In genomic region chr11:101316501-101316917, GRCm38 (mm10) we compare ENCODE assay signal across 8 mouse cellular contexts. TPM values are rescaled to one million over a fixed set of nuclear protein-coding genes. Genes with fewer than 3 reads are reported as not detected.
DNase-seq lines count a peak whose midpoint lies in the region; ATAC-seq lines count a peak whose summit lies in the region.

No protein-coding gene starts in this region.

- no peaks in the 10 kb centered on the region for H3K27me3 ChIP-seq in hindbrain, embryonic 10.5 days (ENCODE audit: insufficient read depth, poor library complexity, severe bottlenecking)
- no peaks in the 10 kb centered on the region for H3K27me3 ChIP-seq in liver, embryonic 13.5 days

- H3K4me1 ChIP-seq in hindbrain, embryonic 10.5 days (replicated peaks), result peaks cover 17% of the 10 kb centered on the region
- peaks cover 52% of the 10 kb centered on the region for H3K4me1 ChIP-seq in liver, embryonic 13.5 days (replicated peaks)

- no peaks in the 10 kb centered on the region for H3K9me3 ChIP-seq in hindbrain, embryonic 10.5 days
- no peaks in the 10 kb centered on the region for H3K9me3 ChIP-seq in liver, embryonic 13.5 days (replicated peaks)

- DNase-seq in adrenal gland, postnatal 14 days, result peak; percentile 74
- no peak for DNase-seq in adrenal gland, adult 8-10 months
- DNase-seq in urinary bladder, postnatal 25 days (ENCODE audit: low spot score), result peak; percentile 19
- no peak for DNase-seq in urinary bladder, adult 2 months (ENCODE audit: low spot score)
- DNase-seq in hindbrain, embryonic 10.5 days (ENCODE audit: low spot score), result no peak
- peak; percentile 65 for DNase-seq in liver, embryonic 13.5 days
- DNase-seq in B cell, adult 2 months, result no peak

- ATAC-seq in liver, embryonic 13.5 days (ENCODE audit: low read depth), result peak; percentile 62
- ATAC-seq in neutrophil, adult 5-6 weeks (ENCODE audit: extremely low read depth, insufficient number of reproducible peaks, low FRiP score, poor library complexity, severe bottlenecking), result 0 out of 2 replicates have a peak, but pooled peaks have one; percentile 5

- peak overlapping the region; percentile 90 for H3K27ac ChIP-seq in hindbrain, embryonic 10.5 days
- peak overlapping the region; percentile 96 for H3K27ac ChIP-seq in liver, embryonic 13.5 days

- peak overlapping the region; percentile 99 for H3K9ac ChIP-seq in liver, embryonic 13.5 days

- peaks cover 39% of the 10 kb centered on the region for H3K36me3 ChIP-seq in hindbrain, embryonic 10.5 days
- peaks cover 41% of the 10 kb centered on the region for H3K36me3 ChIP-seq in liver, embryonic 13.5 days

- under 1% methylated on average over 17 of the region's 17 CpGs for WGBS in hindbrain, embryonic 10.5 days
- under 1% methylated on average over 17 of the region's 17 CpGs for WGBS in liver, embryonic 13.5 days (ENCODE audit: insufficient replicate concordance)

- peak overlapping the region; percentile 72 for H3K4me2 ChIP-seq in liver, embryonic 13.5 days

- peak overlapping the region; percentile 94 for H3K4me3 ChIP-seq in hindbrain, embryonic 10.5 days
- peak overlapping the region; percentile 98 for H3K4me3 ChIP-seq in liver, embryonic 13.5 days (replicated peaks)

RNA-seq across cellular contexts. Expression of gene Psme3, which starts 0.5 kb away (rescaled TPM):
- 148 and 152 TPM in 2 replicates for total RNA-seq in adrenal gland, postnatal 14 days (2021)
- total RNA-seq in adrenal gland, adult 8-10 months (2022), result 100 to 1,000 TPM; 120 to 143 (median 125) TPM
- polyA plus RNA-seq in urinary bladder, adult 2 months (2012; rRNA removed), result 60.6 and 68.7 TPM in 2 replicates
- 166 and 190 TPM in 2 replicates for polyA plus RNA-seq in hindbrain, embryonic 10.5 days (2016; fragmentation: Nextera tagmentation; extraction: Ambion mirVana)
- polyA plus RNA-seq in liver, embryonic 13.5 days (2015; fragmentation: Nextera tagmentation; extraction: Ambion mirVana), result 198 and 239 TPM in 2 replicates
- 75.9 and 97.2 TPM in 2 replicates for total RNA-seq in neutrophil, adult 5-6 weeks (2017)

RNA-seq across cellular contexts. Expression of gene Aoc2, which starts 8.4 kb away (rescaled TPM):
- total RNA-seq in adrenal gland, postnatal 14 days (2021), result 7.3 and 10.2 TPM in 2 replicates
- total RNA-seq in adrenal gland, adult 8-10 months (2022), result 1 to 10 TPM; 4.9 to 10.0 (median 6.8) TPM
- polyA plus RNA-seq in urinary bladder, adult 2 months (2012; rRNA removed), result 3.8 and 4.8 TPM in 2 replicates
- polyA plus RNA-seq in hindbrain, embryonic 10.5 days (2016; fragmentation: Nextera tagmentation; extraction: Ambion mirVana), result 1.5 and 2.1 TPM in 2 replicates
- polyA plus RNA-seq in liver, embryonic 13.5 days (2015; fragmentation: Nextera tagmentation; extraction: Ambion mirVana), result 1.2 and 1.3 TPM in 2 replicates
- 3.6 and 4.9 TPM in 2 replicates for total RNA-seq in neutrophil, adult 5-6 weeks (2017)

RNA-seq across cellular contexts. Expression of gene Aoc3, which starts 13.9 kb away (rescaled TPM):
- total RNA-seq in adrenal gland, postnatal 14 days (2021), result 125 and 168 TPM in 2 replicates
- total RNA-seq in adrenal gland, adult 8-10 months (2022), result 100 to 1,000 TPM in 1 of 4 experiments, 10 to 100 TPM in 3; 22.9 to 107 (median 42.7) TPM
- polyA plus RNA-seq in urinary bladder, adult 2 months (2012; rRNA removed), result 59.2 and 75.5 TPM in 2 replicates
- 0.06 TPM in 1 of 2 replicates, not detected in the other for polyA plus RNA-seq in hindbrain, embryonic 10.5 days (2016; fragmentation: Nextera tagmentation; extraction: Ambion mirVana)
- 0.07 TPM in 1 of 2 replicates, not detected in the other for polyA plus RNA-seq in liver, embryonic 13.5 days (2015; fragmentation: Nextera tagmentation; extraction: Ambion mirVana)
- total RNA-seq in neutrophil, adult 5-6 weeks (2017), result 0.25 TPM in 1 of 2 replicates, not detected in the other

RNA-seq across cellular contexts. Expression of gene Becn1, which starts 14.4 kb away (rescaled TPM):
- 135 and 147 TPM in 2 replicates for total RNA-seq in adrenal gland, postnatal 14 days (2021)
- total RNA-seq in adrenal gland, adult 8-10 months (2022), result 100 to 1,000 TPM; 161 to 204 (median 178) TPM
- polyA plus RNA-seq in urinary bladder, adult 2 months (2012; rRNA removed), result 147 and 154 TPM in 2 replicates
- polyA plus RNA-seq in hindbrain, embryonic 10.5 days (2016; fragmentation: Nextera tagmentation; extraction: Ambion mirVana), result 153 and 166 TPM in 2 replicates
- polyA plus RNA-seq in liver, embryonic 13.5 days (2015; fragmentation: Nextera tagmentation; extraction: Ambion mirVana), result 108 and 112 TPM in 2 replicates
- total RNA-seq in neutrophil, adult 5-6 weeks (2017), result 289 and 291 TPM in 2 replicates

RNA-seq across cellular contexts. Expression of gene Coa3, which starts 37.6 kb away (rescaled TPM):
- 79.4 and 80.1 TPM in 2 replicates for total RNA-seq in adrenal gland, postnatal 14 days (2021)
- 10 to 100 TPM; 67.9 to 76.1 (median 74.4) TPM for total RNA-seq in adrenal gland, adult 8-10 months (2022)
- 155 and 156 TPM in 2 replicates for polyA plus RNA-seq in urinary bladder, adult 2 months (2012; rRNA removed)
- polyA plus RNA-seq in hindbrain, embryonic 10.5 days (2016; fragmentation: Nextera tagmentation; extraction: Ambion mirVana), result 227 and 244 TPM in 2 replicates
- polyA plus RNA-seq in liver, embryonic 13.5 days (2015; fragmentation: Nextera tagmentation; extraction: Ambion mirVana), result 125 TPM in 2 replicates
- total RNA-seq in neutrophil, adult 5-6 weeks (2017), result 14.9 and 17.7 TPM in 2 replicates

Comparison
In these comparisons a context has a peak if more than half of its experiments do, and no peak if none do; other contexts are left out.
1. DNase-seq: peak in adrenal gland, postnatal 14 days (single experiment), urinary bladder, postnatal 25 days (single experiment) and liver, embryonic 13.5 days (single experiment); none in adrenal gland, adult 8-10 months (single experiment), urinary bladder, adult 2 months (single experiment), hindbrain, embryonic 10.5 days (single experiment) and B cell, adult 2 months (0 of 2).
2. RNA of gene Aoc3, which starts 13.9 kb away (total RNA-seq): 125 to 168 TPM in adrenal gland, postnatal 14 days and 22.9 to 107 TPM in adrenal gland, adult 8-10 months; 0.25 TPM in neutrophil, adult 5-6 weeks; every median in the first group is over 10 times any median in the second.